Mouse (Mus musculus): ENCODE data around the gene Mdh1b. TPM values are rescaled to one million over a fixed set of nuclear protein-coding genes. Genes with fewer than 3 reads are reported as not detected.

Mdh1b gene
- polyA plus RNA-seq, 1 experiment from 2014 or later: not detected

DNA sequence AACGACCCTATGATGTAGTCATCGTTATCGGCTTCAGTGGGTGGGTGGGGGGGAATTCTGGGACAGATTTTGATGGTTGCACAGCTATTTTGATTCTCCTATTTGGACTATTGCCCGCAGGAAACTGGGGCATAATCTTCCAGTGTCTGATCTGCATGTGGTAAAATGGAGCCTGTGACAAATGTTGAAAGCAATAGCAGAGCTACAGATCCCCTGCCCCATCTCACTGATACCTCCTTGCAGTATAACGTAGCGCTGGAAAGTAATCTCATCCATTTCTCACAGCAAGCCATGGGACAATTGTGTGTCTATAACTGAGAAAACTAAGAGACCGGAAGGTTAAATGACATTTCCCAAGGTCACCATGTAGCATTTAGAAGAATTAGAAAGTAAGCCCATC is 34.3 kb upstream of the Mdh1b start:
- TF ChIP-seq EP300 (optimal IDR thresholded peaks at IDR 0.05): no peak
- no peak for TF ChIP-seq CTCF (IDR thresholded peaks at IDR 0.05; ENCODE audit: low read depth)
- Histone ChIP-seq H3K36me3 (ENCODE audit: control insufficient read depth, insufficient read depth, low read length) (no peaks in the 10 kb centered on the region), H3K27ac (replicated peaks) (no peak overlapping the region), H3K9me3 (ENCODE audit: control insufficient read depth, low read length) (no peaks in the 10 kb centered on the region), H3K27me3 (ENCODE audit: control insufficient read depth, insufficient read depth, low read length) (no peaks in the 10 kb centered on the region), H3K4me1 (replicated peaks; ENCODE audit: control insufficient read depth, insufficient read depth) (no peaks in the 10 kb centered on the region), H3K4me3 (ENCODE audit: low read depth, low read length) (no peak overlapping the region), H3K9ac (ENCODE audit: low read length) (no peak overlapping the region), H3K4me2 (replicated peaks; ENCODE audit: low read depth) (no peak overlapping the region)
- 79% methylated on average over 7 of the region's 7 CpGs for whole genome bisulfite sequencing
- DNase-seq (ENCODE audit: low spot score): no peak
- ATAC-seq (ENCODE audit: low FRiP score, low TSS enrichment): no peak

DNA sequence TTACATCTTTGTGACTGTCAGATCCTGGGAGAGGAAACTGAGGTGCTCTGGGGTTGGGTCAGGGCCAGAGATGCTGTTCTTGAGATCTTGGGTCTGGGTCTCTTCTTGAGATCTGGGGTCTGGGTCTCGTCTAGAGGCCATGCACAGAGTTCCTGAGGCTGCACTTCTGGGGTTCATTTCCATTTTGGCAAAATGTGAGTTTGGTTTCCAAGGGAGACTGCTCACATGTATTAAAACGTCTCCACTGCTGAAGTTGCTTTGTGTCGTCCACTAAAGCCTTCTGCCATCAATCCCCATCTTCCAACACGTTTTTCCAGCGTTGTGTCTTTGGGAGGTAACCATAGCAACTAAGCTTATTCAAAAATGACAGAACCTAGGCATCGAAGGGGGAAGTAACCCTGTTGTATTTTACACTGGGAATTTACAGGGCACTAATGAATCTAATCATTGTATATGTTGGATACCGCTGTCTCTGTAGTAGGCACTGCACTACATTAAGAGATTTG is 33.8 kb upstream of the Mdh1b start:
- no peak overlapping the region for H3K4me2 ChIP-seq (replicated peaks; ENCODE audit: low read depth)
- no peak overlapping the region for H3K4me3 ChIP-seq (ENCODE audit: low read depth, low read length)
- no peaks in the 10 kb centered on the region for H3K27me3 ChIP-seq (ENCODE audit: control insufficient read depth, insufficient read depth, low read length)
- DNase-seq (ENCODE audit: low spot score) (no peak), ATAC-seq (ENCODE audit: low FRiP score, low TSS enrichment) (no peak)
- WGBS: 47% methylated on average over 7 of the region's 7 CpGs
- no peak overlapping the region for H3K9ac ChIP-seq (ENCODE audit: low read length)
- no peaks in the 10 kb centered on the region for H3K4me1 ChIP-seq (replicated peaks; ENCODE audit: control insufficient read depth, insufficient read depth)
- no peak overlapping the region for H3K27ac ChIP-seq (replicated peaks)
- TF ChIP-seq CTCF (IDR thresholded peaks at IDR 0.05; ENCODE audit: low read depth) (no peak), EP300 (optimal IDR thresholded peaks at IDR 0.05) (no peak)
- H3K9me3 ChIP-seq (ENCODE audit: control insufficient read depth, low read length): no peaks in the 10 kb centered on the region
- no peaks in the 10 kb centered on the region for H3K36me3 ChIP-seq (ENCODE audit: control insufficient read depth, insufficient read depth, low read length)

DNA sequence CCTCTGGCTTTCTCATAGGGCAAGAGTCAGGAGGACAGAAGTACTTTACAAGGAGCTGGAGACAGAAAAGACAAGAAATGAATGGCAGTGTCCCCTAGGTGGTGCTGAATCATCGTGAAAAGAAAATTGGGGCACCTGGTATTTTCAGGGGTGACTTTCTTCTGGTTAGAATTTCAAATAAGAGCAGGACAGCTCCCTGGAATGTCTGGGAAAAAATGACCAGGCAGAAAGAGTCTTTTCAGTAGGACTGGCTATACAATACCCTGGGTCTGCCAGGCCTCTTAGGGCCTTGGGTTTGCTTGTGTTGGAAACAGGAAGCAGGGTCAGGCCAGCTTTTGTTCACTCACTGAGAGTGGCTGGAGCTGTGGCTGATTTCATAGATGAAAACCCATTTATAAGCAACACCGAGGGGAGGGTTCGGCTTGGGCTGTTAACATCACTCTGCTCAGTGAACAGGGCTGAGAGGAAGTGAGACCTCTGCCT is 33.1 kb upstream of the Mdh1b start:
- Histone ChIP-seq H3K9me3 (ENCODE audit: control insufficient read depth, low read length) (no peaks in the 10 kb centered on the region), H3K27me3 (ENCODE audit: control insufficient read depth, insufficient read depth, low read length) (no peaks in the 10 kb centered on the region), H3K4me1 (replicated peaks; ENCODE audit: control insufficient read depth, insufficient read depth) (no peaks in the 10 kb centered on the region), H3K27ac (replicated peaks) (no peak overlapping the region), H3K4me3 (ENCODE audit: low read depth, low read length) (no peak overlapping the region), H3K4me2 (replicated peaks; ENCODE audit: low read depth) (no peak overlapping the region), H3K9ac (ENCODE audit: low read length) (no peak overlapping the region), H3K36me3 (ENCODE audit: control insufficient read depth, insufficient read depth, low read length) (no peaks in the 10 kb centered on the region)
- TF ChIP-seq EP300 (optimal IDR thresholded peaks at IDR 0.05) (no peak), CTCF (IDR thresholded peaks at IDR 0.05; ENCODE audit: low read depth) (peak; percentile 71)
- 31% methylated on average over 3 of the region's 3 CpGs for WGBS
- DNase-seq (ENCODE audit: low spot score): peak; percentile 25
- no peak for ATAC-seq (ENCODE audit: low FRiP score, low TSS enrichment)

DNA sequence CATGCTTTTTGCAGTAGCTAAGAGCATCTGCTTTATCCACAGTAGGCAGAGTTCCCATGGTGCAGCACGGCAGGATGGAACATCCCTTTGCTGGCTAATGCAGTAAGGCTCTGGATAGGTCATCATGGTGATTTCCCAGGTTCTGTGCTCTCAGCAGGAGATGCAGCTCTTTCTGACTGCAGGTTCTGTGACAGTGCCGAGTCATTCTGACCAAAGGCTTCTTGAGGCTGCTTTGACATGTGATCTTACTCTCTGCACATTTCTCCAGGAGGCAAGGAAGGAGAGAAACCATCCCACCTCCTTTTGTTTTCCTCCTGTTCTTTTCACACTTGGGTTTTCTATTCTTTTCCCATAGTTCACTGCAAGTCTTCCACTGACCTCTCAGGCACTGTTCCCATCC is 25.9 kb upstream of the Mdh1b start:
- WGBS: 59% methylated on average over 2 of the region's 2 CpGs
- no peaks in the 10 kb centered on the region; the same call in none of the 2 replicates for H3K36me3 ChIP-seq (ENCODE audit: control insufficient read depth, insufficient read depth, low read length)

DNA sequence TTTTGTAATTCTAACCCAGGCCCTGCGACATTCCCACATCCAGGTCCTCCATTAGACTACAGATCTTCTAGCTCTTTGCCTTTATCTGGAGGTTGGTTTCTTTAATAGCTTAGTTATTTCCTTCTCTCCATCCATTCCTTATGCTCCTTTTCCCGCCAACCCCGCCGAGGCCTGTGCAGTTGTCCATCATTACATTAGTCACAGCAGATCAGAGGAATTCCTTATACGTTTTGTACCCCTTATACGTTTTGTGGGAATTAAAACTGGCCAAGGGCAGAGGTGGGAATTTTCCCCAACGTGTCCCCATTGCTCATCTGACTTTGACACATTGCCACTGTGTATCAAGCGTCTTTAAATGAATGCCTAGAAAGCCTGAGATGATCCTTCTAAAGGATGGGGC is 322 bp downstream of the Mdh1b start:
- DNase-seq (ENCODE audit: low spot score) (no peak), ATAC-seq (ENCODE audit: low FRiP score, low TSS enrichment) (peak; percentile 17; the same call in 1 of the 2 replicates)
- Histone ChIP-seq H3K4me1 (replicated peaks; ENCODE audit: control insufficient read depth, insufficient read depth) (no peaks in the 10 kb centered on the region), H3K4me3 (ENCODE audit: low read depth, low read length) (peak overlapping the region; percentile 64), H3K27me3 (ENCODE audit: control insufficient read depth, insufficient read depth, low read length) (no peaks in the 10 kb centered on the region), H3K36me3 (ENCODE audit: control insufficient read depth, insufficient read depth, low read length) (no peaks in the 10 kb centered on the region), H3K9ac (ENCODE audit: low read length) (peak overlapping the region; percentile 18; the same call in 1 of the 2 replicates), H3K9me3 (ENCODE audit: control insufficient read depth, low read length) (no peaks in the 10 kb centered on the region), H3K27ac (replicated peaks) (no peak overlapping the region), H3K4me2 (replicated peaks; ENCODE audit: low read depth) (peak overlapping the region; percentile 58)
- WGBS: 47% methylated on average over 8 of the region's 8 CpGs
- TF ChIP-seq CTCF (IDR thresholded peaks at IDR 0.05; ENCODE audit: low read depth): no peak
- TF ChIP-seq EP300 (optimal IDR thresholded peaks at IDR 0.05): no peak

More for the DNA sequence above, 25.9 kb upstream of the Mdh1b start:
- H3K27me3 ChIP-seq (ENCODE audit: control insufficient read depth, insufficient read depth, low read length): no peaks in the 10 kb centered on the region
- H3K4me2 ChIP-seq (replicated peaks; ENCODE audit: low read depth): no peak overlapping the region
- H3K4me1 ChIP-seq (replicated peaks; ENCODE audit: control insufficient read depth, insufficient read depth): no peaks in the 10 kb centered on the region
- no peak overlapping the region for H3K9ac ChIP-seq (ENCODE audit: low read length)
- H3K4me3 ChIP-seq (ENCODE audit: low read depth, low read length): no peak overlapping the region
- no peak overlapping the region for H3K27ac ChIP-seq (replicated peaks)
- H3K9me3 ChIP-seq (ENCODE audit: control insufficient read depth, low read length): no peaks in the 10 kb centered on the region
- no peak for DNase-seq (ENCODE audit: low spot score)
- TF ChIP-seq CTCF (IDR thresholded peaks at IDR 0.05; ENCODE audit: low read depth): no peak
- TF ChIP-seq EP300 (optimal IDR thresholded peaks at IDR 0.05): no peak
- no peak for ATAC-seq (ENCODE audit: low FRiP score, low TSS enrichment)

DNA sequence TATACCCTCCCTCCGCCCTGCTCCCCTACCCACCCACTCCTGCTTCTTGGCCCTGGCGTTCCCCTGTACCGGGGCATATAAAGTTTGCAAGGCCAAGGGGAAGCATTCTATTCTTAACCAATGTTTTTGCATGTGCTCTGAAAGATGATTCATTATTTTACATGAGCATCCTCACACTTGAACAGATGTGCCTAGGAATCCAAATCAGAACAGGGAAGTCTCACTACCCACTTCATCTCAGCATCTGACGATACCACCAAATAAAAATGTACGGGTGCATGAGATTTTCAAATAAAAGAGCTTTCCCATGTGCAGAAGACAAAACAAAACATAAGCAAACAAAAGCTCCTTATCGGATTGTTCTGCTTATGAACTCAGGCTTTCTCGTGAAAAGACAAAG is 10.0 kb downstream of the Mdh1b start:
- Histone ChIP-seq H3K4me3 (ENCODE audit: low read depth, low read length) (no peak overlapping the region), H3K9me3 (ENCODE audit: control insufficient read depth, low read length) (no peaks in the 10 kb centered on the region), H3K36me3 (ENCODE audit: control insufficient read depth, insufficient read depth, low read length) (no peaks in the 10 kb centered on the region), H3K4me1 (replicated peaks; ENCODE audit: control insufficient read depth, insufficient read depth) (no peaks in the 10 kb centered on the region), H3K4me2 (replicated peaks; ENCODE audit: low read depth) (no peak overlapping the region), H3K27ac (replicated peaks) (no peak overlapping the region), H3K27me3 (ENCODE audit: control insufficient read depth, insufficient read depth, low read length) (no peaks in the 10 kb centered on the region), H3K9ac (ENCODE audit: low read length) (no peak overlapping the region)
- DNase-seq (ENCODE audit: low spot score) (no peak), ATAC-seq (ENCODE audit: low FRiP score, low TSS enrichment) (no peak)
- no peak for TF ChIP-seq EP300 (optimal IDR thresholded peaks at IDR 0.05)
- TF ChIP-seq CTCF (IDR thresholded peaks at IDR 0.05; ENCODE audit: low read depth): no peak
- 70% methylated on average over 7 of the region's 7 CpGs for WGBS
